Mouse (Mus musculus): Measurements from ENCODE around the gene Vgf.

DNA sequence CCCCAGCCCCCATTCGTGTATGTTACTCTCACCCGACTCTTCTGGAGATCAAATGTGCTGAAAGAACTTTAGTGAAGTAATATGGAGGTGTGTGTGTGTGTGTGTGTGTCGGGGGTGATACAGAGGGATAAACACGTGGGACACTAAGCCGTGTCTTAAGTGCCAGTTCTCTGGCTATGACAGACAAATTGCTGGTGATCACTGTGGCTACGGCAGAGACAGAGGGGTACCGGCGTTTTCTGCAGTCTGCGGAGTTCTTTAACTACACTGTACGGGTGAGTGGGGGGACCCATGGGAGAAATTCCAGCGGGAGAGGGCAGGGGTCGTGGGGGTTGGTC lies 38.3 kb upstream of the Vgf start, which contains the start of gene Znhit1:
- no peak for TF ChIP-seq POLR2A (IDR thresholded peaks at IDR 0.05; ENCODE audit: borderline replicate concordance, control insufficient read depth, low read depth, low read length)
- TF ChIP-seq CTCF (IDR thresholded peaks at IDR 0.05; ENCODE audit: control insufficient read depth, insufficient read depth, low read length) = no peak

All from bone marrow, adult 2 months (tissue).